Mouse (Mus musculus): ENCODE measurements around the gene Golga3.

Gene Golga3

GRCm38 (mm10) chr5:110211312-110211711 lies 34.8 kb downstream of the Golga3 start:
- peaks cover 16% of the 10 kb centered on the region for H3K36me3 ChIP-seq (ENCODE audit: control insufficient read depth, insufficient read depth, low read length, poor library complexity, severe bottlenecking)
- DNase-seq (ENCODE audit: low read depth, low spot score): no peak

GRCm38 (mm10) chr5:110216780-110217179 lies 40.3 kb downstream of the Golga3 start:
- DNase-seq (ENCODE audit: low read depth, low spot score): no peak
- no peaks in the 10 kb centered on the region for H3K27me3 ChIP-seq (ENCODE audit: control insufficient read depth, insufficient read depth, low read length, poor library complexity, severe bottlenecking)
- H3K36me3 ChIP-seq (ENCODE audit: control insufficient read depth, insufficient read depth, low read length, poor library complexity, severe bottlenecking): peaks cover 23% of the 10 kb centered on the region

More at GRCm38 (mm10) chr5:110211312-110211711, 34.8 kb downstream of the Golga3 start:
- H3K27me3 ChIP-seq (ENCODE audit: control insufficient read depth, insufficient read depth, low read length, poor library complexity, severe bottlenecking): no peaks in the 10 kb centered on the region

DNA sequence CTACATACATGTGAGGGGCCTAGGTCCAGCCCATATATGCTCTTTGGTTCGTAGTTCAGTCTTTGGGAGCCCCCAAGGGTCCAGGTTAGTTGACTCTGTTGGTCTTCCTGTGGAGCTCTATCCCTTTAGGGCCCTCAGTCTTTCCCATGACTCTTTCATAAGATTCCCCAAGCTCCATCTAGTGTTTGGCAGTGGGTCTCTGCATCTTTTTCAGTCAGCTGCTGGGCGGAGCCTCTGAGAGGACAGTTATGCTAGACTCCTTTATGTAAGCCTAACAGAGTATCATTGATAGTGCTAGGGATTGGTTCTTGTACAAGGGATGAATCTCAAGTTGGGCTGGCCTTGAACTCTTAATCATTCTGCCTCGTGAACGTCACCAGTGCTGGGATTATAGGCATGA lies 43.8 kb downstream of the Golga3 start:
- peaks cover 24% of the 10 kb centered on the region; the same call in 1 of the 2 replicates for H3K36me3 ChIP-seq (ENCODE audit: control insufficient read depth, insufficient read depth, low read length, poor library complexity, severe bottlenecking)
- no peak for DNase-seq (ENCODE audit: low read depth, low spot score)

DNA sequence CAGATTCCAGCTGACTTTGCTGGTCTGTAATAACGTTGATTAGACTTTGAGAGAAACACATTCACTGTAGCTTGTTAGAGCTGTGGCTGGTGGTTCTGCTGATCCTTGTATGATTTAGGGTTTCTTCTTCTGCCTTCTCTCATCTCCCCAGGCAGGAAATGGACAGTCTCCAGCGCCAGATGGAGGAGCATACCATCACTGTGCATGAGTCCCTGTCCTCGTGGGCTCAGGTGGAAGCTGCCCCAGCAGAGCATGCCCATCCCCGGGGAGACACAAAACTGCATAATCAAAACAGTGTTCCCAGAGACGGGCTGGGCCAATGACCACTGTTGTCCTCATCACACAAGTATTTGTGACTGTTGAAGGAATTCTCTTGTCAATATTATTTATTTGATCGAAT lies 46.3 kb downstream of the Golga3 start:
- Histone ChIP-seq H3K27me3 (ENCODE audit: control insufficient read depth, insufficient read depth, low read length, poor library complexity, severe bottlenecking) (no peaks in the 10 kb centered on the region), H3K36me3 (ENCODE audit: control insufficient read depth, insufficient read depth, low read length, poor library complexity, severe bottlenecking) (peaks cover 22% of the 10 kb centered on the region; the same call in 1 of the 2 replicates)
- DNase-seq (ENCODE audit: low read depth, low spot score): no peak

More for the DNA sequence above, 43.8 kb downstream of the Golga3 start:
- no peaks in the 10 kb centered on the region for H3K27me3 ChIP-seq (ENCODE audit: control insufficient read depth, insufficient read depth, low read length, poor library complexity, severe bottlenecking)

- no peak for DNase-seq (ENCODE audit: low read depth, low spot score)
- H3K36me3 ChIP-seq (ENCODE audit: control insufficient read depth, insufficient read depth, low read length, poor library complexity, severe bottlenecking): peaks cover 15% of the 10 kb centered on the region; the same call in 1 of the 2 replicates
- H3K27me3 ChIP-seq (ENCODE audit: control insufficient read depth, insufficient read depth, low read length, poor library complexity, severe bottlenecking): no peaks in the 10 kb centered on the region
Measured at GRCm38 (mm10) chr5:110225056-110225455, 48.6 kb downstream of the Golga3 start.

DNA sequence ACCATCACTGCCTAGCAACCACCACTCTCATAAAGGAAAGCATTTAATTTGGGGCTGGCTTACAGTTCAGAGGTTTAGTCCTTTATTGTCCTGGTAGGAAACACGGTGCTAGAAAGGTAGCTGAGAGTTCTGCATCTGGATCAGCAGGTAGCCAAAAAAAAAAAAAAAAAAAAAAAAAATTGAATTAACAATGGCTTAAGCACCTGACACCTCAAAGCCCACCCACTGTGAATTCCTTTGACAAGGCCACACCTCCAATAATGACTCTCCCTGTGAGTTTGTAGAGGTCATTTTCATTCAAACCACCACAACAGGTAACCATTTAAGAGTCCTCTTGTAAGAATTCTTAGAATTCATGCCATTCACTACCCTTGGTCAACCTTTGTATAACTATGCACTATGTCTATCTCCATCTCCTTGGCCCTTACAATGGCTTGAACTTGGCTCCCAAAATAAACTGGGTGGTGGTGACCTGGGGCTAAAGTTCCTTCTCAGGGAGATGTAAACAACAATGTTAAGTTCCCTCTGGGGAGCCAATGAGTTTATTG lies 50.9 kb downstream of the Golga3 start:
- no peak for DNase-seq (ENCODE audit: low read depth, low spot score)
- H3K27me3 ChIP-seq (ENCODE audit: control insufficient read depth, insufficient read depth, low read length, poor library complexity, severe bottlenecking): no peaks in the 10 kb centered on the region
- H3K36me3 ChIP-seq (ENCODE audit: control insufficient read depth, insufficient read depth, low read length, poor library complexity, severe bottlenecking): peaks cover 8% of the 10 kb centered on the region; the same call in 1 of the 2 replicates

- DNase-seq (ENCODE audit: low read depth, low spot score): no peak
- H3K36me3 ChIP-seq (ENCODE audit: control insufficient read depth, insufficient read depth, low read length, poor library complexity, severe bottlenecking): no peaks in the 10 kb centered on the region
- no peaks in the 10 kb centered on the region for H3K27me3 ChIP-seq (ENCODE audit: control insufficient read depth, insufficient read depth, low read length, poor library complexity, severe bottlenecking)
Measured at GRCm38 (mm10) chr5:110230401-110230779, 53.9 kb downstream of the Golga3 start.

DNA sequence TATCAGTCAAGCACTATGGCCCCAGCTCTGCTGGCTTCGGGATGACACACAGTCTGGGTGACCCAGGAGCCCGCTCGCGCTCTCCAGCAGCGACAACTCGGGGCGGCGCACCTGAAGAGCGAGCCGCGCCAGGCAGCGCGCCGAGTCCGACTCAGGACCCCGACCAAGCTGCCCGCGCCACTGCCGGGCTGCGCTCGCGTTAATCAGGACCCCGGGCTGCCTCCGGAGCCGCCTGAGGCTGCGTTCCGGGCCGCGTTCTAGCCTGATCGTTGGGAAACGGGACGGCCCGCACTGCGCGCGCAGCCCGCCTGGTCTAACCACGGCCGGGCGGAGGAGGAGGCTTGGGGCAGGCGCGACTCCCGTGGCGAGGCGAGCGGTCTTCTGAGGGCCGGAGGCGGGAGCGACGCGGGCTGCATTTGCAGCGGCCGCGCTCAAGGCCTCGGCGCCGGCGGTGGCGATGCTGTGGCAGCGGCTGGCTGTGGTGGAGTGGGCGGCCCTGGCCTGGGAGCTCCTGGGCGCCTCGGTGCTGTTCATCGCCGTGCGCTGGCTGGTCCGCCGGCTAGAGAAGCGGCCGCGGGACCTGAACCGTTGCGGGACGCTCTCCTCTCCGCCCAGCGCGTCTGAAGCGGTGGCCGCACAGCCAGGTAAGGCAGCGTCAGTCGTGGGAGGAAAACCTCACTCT lies 54.4 kb downstream of the Golga3 start, which contains the start of gene Ankle2:
TSS of gene Ankle2 (plus strand) at position 225 of the 682 bp plus-strand sequence.
- no peaks in the 10 kb centered on the region for H3K36me3 ChIP-seq (ENCODE audit: control insufficient read depth, insufficient read depth, low read length, poor library complexity, severe bottlenecking)
- DNase-seq (ENCODE audit: low read depth, low spot score): peak; percentile 94
- H3K27me3 ChIP-seq (ENCODE audit: control insufficient read depth, insufficient read depth, low read length, poor library complexity, severe bottlenecking): no peaks in the 10 kb centered on the region

GRCm38 (mm10) chr5:110231638-110232037 lies 55.1 kb downstream of the Golga3 start:
- peak; percentile 44 for DNase-seq (ENCODE audit: low read depth, low spot score)
- Histone ChIP-seq H3K27me3 (ENCODE audit: control insufficient read depth, insufficient read depth, low read length, poor library complexity, severe bottlenecking) (no peaks in the 10 kb centered on the region), H3K36me3 (ENCODE audit: control insufficient read depth, insufficient read depth, low read length, poor library complexity, severe bottlenecking) (peaks cover 3% of the 10 kb centered on the region; the same call in 1 of the 2 replicates)

DNA sequence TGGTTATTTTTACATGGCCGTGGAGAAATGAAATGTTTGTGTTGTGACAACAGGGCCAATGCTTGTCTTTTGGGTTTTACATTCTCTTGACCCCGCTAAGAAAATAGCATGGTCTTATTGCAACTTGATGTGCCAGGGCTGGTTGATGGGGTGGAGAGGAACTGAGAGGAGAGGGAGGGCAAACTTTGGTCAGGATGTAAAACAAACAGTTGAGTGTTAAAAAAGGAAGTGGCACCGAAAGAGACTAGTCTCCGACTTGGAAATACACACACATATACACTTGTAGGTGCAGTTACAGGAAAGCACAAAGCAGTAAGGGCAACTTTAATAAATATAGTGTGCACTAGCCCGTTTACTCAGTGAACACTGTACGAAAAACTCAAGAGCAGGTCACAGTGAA lies 55.8 kb downstream of the Golga3 start:
- H3K36me3 ChIP-seq (ENCODE audit: control insufficient read depth, insufficient read depth, low read length, poor library complexity, severe bottlenecking): peaks cover 5% of the 10 kb centered on the region
- H3K27me3 ChIP-seq (ENCODE audit: control insufficient read depth, insufficient read depth, low read length, poor library complexity, severe bottlenecking): no peaks in the 10 kb centered on the region
- peak; percentile 68 for DNase-seq (ENCODE audit: low read depth, low spot score)

DNA sequence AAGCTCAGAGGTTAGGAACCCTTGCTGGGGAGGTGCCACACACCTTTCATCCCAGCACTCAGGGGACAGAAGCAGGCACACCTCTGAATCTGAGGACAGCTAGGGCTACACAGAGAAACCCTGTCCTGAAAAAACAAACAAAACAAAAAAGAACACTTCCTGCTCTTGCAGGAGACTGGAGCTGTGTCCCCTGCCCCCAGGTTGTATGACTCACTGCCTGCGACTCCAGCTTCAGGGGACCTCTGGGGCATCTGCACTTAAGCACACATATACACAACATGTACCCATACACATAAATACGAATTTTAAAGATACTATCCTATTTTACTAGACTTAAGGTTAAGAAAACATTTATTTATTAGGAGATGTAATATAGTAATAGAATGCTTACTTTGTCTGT lies 67.6 kb downstream of the Golga3 start:
- H3K27me3 ChIP-seq (ENCODE audit: control insufficient read depth, insufficient read depth, low read length, poor library complexity, severe bottlenecking): no peaks in the 10 kb centered on the region
- H3K36me3 ChIP-seq (ENCODE audit: control insufficient read depth, insufficient read depth, low read length, poor library complexity, severe bottlenecking): peaks cover 30% of the 10 kb centered on the region
- DNase-seq (ENCODE audit: low read depth, low spot score): no peak

DNA sequence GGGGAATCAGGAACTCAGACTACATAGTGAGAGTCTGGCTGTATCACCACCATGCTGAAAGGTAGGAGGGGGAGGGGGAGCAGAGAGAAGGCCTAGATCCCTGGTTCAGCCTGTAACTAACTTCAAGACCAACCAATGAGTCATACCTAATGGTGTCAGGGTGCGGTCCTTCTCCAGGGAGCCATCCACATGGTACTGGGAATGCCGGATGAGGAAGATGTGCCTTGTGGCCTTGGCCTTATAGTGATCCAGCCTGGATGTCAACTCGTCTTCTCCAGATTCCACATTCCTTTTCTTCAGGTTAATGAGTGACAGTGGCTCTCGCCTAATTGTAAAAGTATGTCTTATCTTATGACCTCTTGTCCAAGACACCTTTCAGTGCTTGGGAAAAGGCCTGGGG lies 90.4 kb downstream of the Golga3 start:
- Histone ChIP-seq H3K27me3 (ENCODE audit: control insufficient read depth, insufficient read depth, low read length, poor library complexity, severe bottlenecking) (no peaks in the 10 kb centered on the region), H3K36me3 (ENCODE audit: control insufficient read depth, insufficient read depth, low read length, poor library complexity, severe bottlenecking) (peaks cover 3% of the 10 kb centered on the region; the same call in 1 of the 2 replicates)
- DNase-seq (ENCODE audit: low read depth, low spot score): no peak

DNA sequence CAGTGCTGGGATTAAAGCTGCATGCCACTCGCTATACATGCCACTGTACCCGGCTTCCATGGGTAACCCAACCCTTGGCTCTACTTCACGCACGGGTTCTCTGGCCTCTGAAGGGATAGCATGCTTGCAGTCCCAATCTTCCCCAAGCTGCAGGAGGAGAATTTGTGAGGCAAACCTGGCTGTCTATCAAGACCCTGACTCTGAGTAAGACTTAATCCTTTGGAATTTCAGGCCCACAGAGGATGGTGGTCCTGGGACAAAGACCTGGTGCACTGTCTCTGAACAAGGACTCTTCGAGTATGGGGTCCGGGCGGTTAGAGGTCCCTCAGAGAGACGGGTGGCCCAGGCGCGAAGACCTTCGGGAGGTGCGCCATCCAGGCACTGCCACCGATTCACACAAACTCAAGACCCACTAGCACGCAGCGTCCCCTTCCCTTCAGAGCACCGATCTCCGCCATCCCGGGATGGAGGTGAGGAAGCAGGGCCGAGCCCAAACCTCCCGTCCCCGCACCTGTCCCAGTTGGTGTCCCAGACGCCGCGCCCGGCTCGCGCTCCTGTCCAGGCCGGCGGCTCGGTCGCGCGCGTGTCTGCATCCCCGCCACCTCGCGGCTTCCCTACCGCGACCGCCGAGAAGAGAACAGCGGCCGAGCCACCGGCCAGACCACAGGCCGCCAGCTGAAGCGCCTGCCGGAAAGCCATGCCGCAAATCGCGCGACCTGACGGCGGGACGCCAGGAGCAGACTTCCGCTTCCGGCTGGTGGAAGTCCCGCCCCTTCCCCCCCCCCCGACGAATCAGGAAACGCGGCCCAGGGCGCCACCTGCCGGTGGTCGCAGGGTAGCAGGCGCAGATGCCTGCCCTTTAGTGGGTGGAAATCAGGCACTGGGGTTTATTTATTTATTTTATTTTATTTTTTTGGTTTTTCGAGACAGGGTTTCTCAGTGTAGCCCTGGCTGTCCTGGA lies 92.9 kb downstream of the Golga3 start, which contains the start of gene Pgam5:
TSS of gene Pgam5 (minus strand) at position 773 of the 961 bp plus-strand sequence.
- H3K36me3 ChIP-seq (ENCODE audit: control insufficient read depth, insufficient read depth, low read length, poor library complexity, severe bottlenecking): peaks cover 3% of the 10 kb centered on the region; the same call in 1 of the 2 replicates
- no peaks in the 10 kb centered on the region for H3K27me3 ChIP-seq (ENCODE audit: control insufficient read depth, insufficient read depth, low read length, poor library complexity, severe bottlenecking)
- DNase-seq (ENCODE audit: low read depth, low spot score): peak; percentile 94

- Histone ChIP-seq H3K36me3 (ENCODE audit: control insufficient read depth, insufficient read depth, low read length, poor library complexity, severe bottlenecking) (no peaks in the 10 kb centered on the region; the same call in 1 of the 2 replicates), H3K27me3 (ENCODE audit: control insufficient read depth, insufficient read depth, low read length, poor library complexity, severe bottlenecking) (no peaks in the 10 kb centered on the region)
- no peak for DNase-seq (ENCODE audit: low read depth, low spot score)
Measured at GRCm38 (mm10) chr5:110270242-110270641, 93.7 kb downstream of the Golga3 start.
